Mouse (Mus musculus) hindbrain, postnatal 0 days (tissue): ENCODE measurements at regions not wholly inside any gene's neighbourhood (a gene's known extent, or its start where the extent isn't known, plus 50 kb on each side); places are given as distances from the start of the nearest gene placed in this dataset.

Experiments
- ATAC-seq: fragments of 200-750 bp; cut with Nextera tagmentation; 2 replicates; pipeline ENCODE4 v1.8.0; 2017; ENCODE audit warnings: mild to moderate bottlenecking, moderate TSS enrichment, moderate library complexity
- DNase-seq: peaks from one replicate; pipeline ENCODE4 v3.0.0-alpha.2; 2015; ENCODE audit warnings: low spot score
- H3K27ac ChIP-seq: fragments of 300-500 bp; sonication (generic); 2 replicates; pipeline ENCODE4 v1.5.1; 2014; ENCODE audit warnings: mild to moderate bottlenecking
- H3K27me3 ChIP-seq: fragments of 300-500 bp; sonication (generic); 2 replicates; pipeline ENCODE4 v1.6.1; 2014; ENCODE audit warnings: low read length, mixed read lengths; ENCODE audit not compliant: insufficient read depth
- H3K36me3 ChIP-seq: fragments of 300-500 bp; sonication (generic); 2 replicates; pipeline ENCODE4 v1.6.1; 2014; ENCODE audit warnings: low read length, mixed read lengths; ENCODE audit not compliant: insufficient read depth
- H3K4me1 ChIP-seq: fragments of 300-500 bp; sonication (generic); 2 replicates; pipeline ENCODE4 v1.6.1; 2014; ENCODE audit warnings: antibody characterized with exemption, low read length, mixed read lengths; ENCODE audit not compliant: insufficient read depth
- H3K4me2 ChIP-seq: fragments of 300-500 bp; sonication (generic); 2 replicates; pipeline ENCODE4 v1.6.1; 2014; ENCODE audit warnings: low read depth, mild to moderate bottlenecking, low read length, moderate library complexity, mixed read lengths
- H3K4me3 ChIP-seq: fragments of 300-500 bp; sonication (generic); 2 replicates; pipeline ENCODE4 v1.5.1; 2014; ENCODE audit warnings: low read length
- H3K9ac ChIP-seq: fragments of 300-500 bp; sonication (generic); replicated peaks from 2 replicates; pipeline ENCODE4 v1.6.1; 2014; ENCODE audit warnings: mild to moderate bottlenecking, low read length, moderate library complexity, mixed read lengths
- H3K9me3 ChIP-seq: fragments of 300-500 bp; sonication (generic); 2 replicates; pipeline ENCODE4 v1.6.1; 2016; ENCODE audit warnings: low read length, mixed read lengths
- CTCF ChIP-seq: IDR thresholded peaks from 2 replicates; pipeline ENCODE4 v1.5.1; 2016; ENCODE audit warnings: antibody characterized with exemption, control low read depth, low read depth
- WGBS: fragments of 180-500 bp; shearing (Covaris S2); extraction: QIAGEN DNeasy Blood & Tissue Kit; methylation state at CpG from one replicate; pipeline ENCODE4 v1.1.7; 2014; 5-methylcytosine and 5-hydroxymethylcytosine counted together

DNA sequence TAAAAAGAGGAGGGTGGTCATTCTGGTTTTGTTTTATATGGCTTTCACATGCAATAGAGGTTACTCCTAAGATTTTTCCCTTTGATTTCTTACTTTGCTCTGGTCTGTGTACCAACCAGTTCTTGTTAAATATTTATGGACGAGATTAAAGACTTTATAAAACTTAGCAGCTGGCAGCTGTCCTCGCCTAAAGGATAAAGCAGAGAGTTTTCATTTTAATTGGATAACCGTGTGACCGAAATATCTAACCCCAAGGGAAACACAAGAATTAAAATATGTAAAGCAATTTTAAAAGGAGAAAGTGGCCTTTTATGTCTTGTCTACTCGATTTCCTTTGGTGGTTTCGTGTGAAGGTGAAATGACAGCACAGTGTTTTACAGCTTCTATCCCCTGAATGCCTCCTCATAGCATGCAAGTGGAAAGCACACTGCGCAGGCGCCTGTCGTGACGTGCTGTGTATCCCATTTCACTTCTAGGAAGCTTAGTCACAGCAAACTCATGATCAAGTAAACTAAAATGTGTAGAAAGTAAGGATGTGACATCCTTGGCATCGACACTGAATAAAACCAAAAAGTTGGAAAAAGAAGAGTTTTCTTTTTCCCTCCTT lies 167.4 kb upstream of the Ddx18 start:
- Histone ChIP-seq H3K4me1 (no peaks in the 10 kb centered on the region), H3K4me3 (no peak overlapping the region), H3K27ac (no peak overlapping the region), H3K9me3 (no peaks in the 10 kb centered on the region), H3K27me3 (no peaks in the 10 kb centered on the region), H3K9ac (no peak overlapping the region), H3K4me2 (no peak overlapping the region), H3K36me3 (no peaks in the 10 kb centered on the region)
- no peak for TF ChIP-seq CTCF
- DNase-seq (peak; percentile 10), ATAC-seq (0 out of 2 replicates have a peak, but pooled peaks have one; percentile 12)
- 64% methylated on average over 11 of the region's 11 CpGs for WGBS

DNA sequence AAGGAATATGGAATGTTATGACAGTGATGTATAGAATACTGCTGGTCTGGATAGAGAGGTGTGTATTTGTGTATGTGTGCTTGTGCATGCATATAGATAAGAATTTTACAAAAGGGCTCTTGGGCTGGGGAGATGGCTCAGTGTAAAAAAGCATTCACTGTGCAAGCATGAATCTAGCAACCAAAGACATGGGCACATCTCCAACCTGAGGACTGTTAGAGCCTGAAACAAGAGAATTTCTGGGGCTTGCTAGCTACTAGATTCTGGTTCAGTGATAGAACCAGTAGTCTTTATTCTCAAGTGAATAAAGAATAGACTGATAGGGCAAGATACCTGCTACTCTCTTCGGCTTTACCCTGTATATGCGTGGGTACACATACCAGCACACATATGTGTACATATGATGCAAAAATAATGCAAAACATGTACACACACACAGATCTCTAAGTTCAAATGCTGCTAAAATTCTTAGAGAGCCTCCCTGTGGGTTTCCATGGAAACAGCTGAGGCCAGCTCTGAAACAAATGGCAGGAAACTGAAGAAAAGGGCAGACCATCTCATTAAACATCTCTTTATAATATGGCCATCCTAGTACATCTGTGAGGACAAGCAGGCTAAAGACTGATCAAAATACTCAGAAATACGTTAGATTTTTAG lies 166.8 kb upstream of the Ddx18 start:
- Histone ChIP-seq H3K36me3 (no peaks in the 10 kb centered on the region), H3K27me3 (no peaks in the 10 kb centered on the region), H3K4me2 (no peak overlapping the region), H3K9ac (no peak overlapping the region), H3K27ac (peak overlapping the region; percentile 41; the same call in 1 of the 2 replicates), H3K4me3 (no peak overlapping the region), H3K4me1 (no peaks in the 10 kb centered on the region), H3K9me3 (no peaks in the 10 kb centered on the region)
- ATAC-seq (peak; percentile 18; the same call in 1 of the 2 replicates), DNase-seq (peak; percentile 33)
- 66% methylated on average over 3 of the region's 3 CpGs for WGBS
- no peak for TF ChIP-seq CTCF

DNA sequence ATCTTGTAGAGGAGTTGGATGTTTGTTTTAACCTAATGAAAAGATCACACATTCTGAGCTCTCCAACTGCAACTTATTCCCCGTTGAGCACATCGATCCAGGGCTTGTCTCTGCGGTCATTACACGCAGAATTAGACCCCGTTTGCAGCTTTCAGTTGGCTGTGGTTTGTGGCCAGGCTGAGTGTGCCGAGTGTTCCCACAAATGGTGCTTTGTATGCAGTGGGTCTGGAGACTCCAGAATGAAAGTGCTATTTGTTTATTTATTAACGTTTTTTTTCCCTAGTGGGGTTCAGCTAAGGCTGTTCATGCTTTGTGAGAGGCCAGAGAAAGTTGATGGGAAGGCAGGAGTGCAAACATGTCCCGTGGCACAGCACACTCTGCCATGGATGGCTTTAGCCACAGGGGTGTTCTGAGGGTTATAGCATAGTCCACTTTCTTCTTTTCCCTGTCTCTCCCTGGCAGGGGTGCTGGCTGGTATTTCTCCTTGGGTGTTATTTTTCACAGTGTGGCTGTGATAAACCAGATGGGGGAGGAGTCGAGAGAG lies 141.6 kb upstream of the Ddx18 start:
- H3K27me3 ChIP-seq: no peaks in the 10 kb centered on the region
- no peaks in the 10 kb centered on the region for H3K9me3 ChIP-seq
- H3K36me3 ChIP-seq: no peaks in the 10 kb centered on the region
- DNase-seq (no peak), ATAC-seq (peak; percentile 27; the same call in 1 of the 2 replicates)
- H3K4me1 ChIP-seq: no peaks in the 10 kb centered on the region
- no peak overlapping the region for H3K4me3 ChIP-seq
- no peak overlapping the region for H3K4me2 ChIP-seq
- 60% methylated on average over 9 of the region's 9 CpGs for WGBS
- no peak overlapping the region for H3K27ac ChIP-seq
- TF ChIP-seq CTCF: no peak
- no peak overlapping the region for H3K9ac ChIP-seq

DNA sequence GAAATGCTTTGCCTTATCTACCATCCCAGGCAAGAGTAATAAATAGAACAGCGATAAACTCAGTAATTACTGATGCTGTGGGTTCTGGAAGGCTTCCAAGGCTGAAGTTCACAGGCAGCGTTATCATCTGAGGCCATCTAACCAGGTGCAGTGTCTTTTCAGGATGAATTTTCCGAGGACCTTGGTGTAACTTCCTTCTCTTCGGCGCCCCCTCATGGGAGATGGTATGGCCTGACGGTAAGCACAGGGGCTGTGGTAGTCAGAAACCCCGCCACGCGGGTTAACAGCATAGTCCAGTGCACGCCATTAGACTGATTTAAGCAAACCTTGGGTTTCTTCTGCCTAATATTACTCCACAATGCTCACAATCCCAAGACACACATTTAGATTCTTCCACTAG lies 140.5 kb upstream of the Ddx18 start:
- no peak overlapping the region for H3K4me3 ChIP-seq
- H3K9me3 ChIP-seq: no peaks in the 10 kb centered on the region

DNA sequence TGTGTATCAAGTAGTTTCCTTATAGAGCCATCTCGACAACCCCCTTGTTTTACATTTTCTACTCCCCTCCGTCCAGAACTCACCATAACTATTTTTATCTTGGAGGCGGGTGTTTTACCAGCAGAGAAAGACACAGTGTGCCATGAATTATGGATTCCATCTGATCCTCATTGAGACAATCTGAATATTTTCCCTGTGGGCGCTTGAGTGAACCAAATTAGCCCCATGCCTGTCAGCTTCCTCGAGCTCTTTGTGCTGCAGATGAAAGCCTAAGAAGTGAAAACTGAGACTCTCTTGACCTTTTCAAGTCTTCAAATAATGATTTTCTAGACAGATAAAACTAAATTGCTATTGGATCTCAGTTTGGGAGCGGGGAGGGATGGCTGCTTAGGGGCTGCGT lies 134.0 kb upstream of the Ddx18 start:
- no peak for ATAC-seq
- WGBS: 51% methylated on average over 7 of the region's 7 CpGs

More for the DNA sequence above, 140.5 kb upstream of the Ddx18 start:
- Histone ChIP-seq H3K9ac (no peak overlapping the region), H3K27ac (no peak overlapping the region), H3K36me3 (no peaks in the 10 kb centered on the region), H3K4me1 (no peaks in the 10 kb centered on the region), H3K27me3 (no peaks in the 10 kb centered on the region), H3K4me2 (no peak overlapping the region)
- no peak for ATAC-seq
- WGBS: 74% methylated on average over 10 of the region's 10 CpGs
- no peak for TF ChIP-seq CTCF
- DNase-seq: no peak

DNA sequence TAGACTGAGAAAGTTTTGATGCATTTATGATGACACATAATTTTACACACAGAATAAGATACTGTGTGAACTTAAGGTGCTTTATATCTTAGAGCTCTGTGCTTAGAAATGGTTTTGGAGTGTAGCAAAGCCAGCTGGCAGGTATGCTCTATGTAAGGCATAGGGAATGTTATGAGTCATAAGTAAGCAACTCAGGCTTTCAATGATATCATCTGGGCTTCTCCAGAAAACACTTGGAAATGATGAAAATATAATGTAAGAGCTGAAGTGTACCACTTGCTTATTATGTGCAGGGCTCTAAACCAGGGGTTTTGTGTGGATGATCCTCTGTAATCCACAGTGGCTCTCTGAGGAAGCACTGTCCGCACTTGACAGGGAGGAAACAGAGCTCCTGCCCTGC lies 86.1 kb upstream of the Ddx18 start:
- H3K4me3 ChIP-seq: no peak overlapping the region
- H3K27ac ChIP-seq: no peak overlapping the region
- no peak overlapping the region for H3K9ac ChIP-seq
- DNase-seq (no peak), ATAC-seq (no peak)
- no peak for TF ChIP-seq CTCF
- no peaks in the 10 kb centered on the region for H3K4me1 ChIP-seq
- H3K36me3 ChIP-seq: no peaks in the 10 kb centered on the region
- no peak overlapping the region for H3K4me2 ChIP-seq
- H3K9me3 ChIP-seq: no peaks in the 10 kb centered on the region
- H3K27me3 ChIP-seq: no peaks in the 10 kb centered on the region
- 94% methylated on average over 1 of the region's 1 CpGs for WGBS

More for the DNA sequence above, 134.0 kb upstream of the Ddx18 start:
- no peak overlapping the region for H3K9ac ChIP-seq
- no peaks in the 10 kb centered on the region for H3K9me3 ChIP-seq
- H3K27ac ChIP-seq: no peak overlapping the region
- H3K4me2 ChIP-seq: no peak overlapping the region
- DNase-seq: peak; percentile 15
- no peak for TF ChIP-seq CTCF
- no peaks in the 10 kb centered on the region for H3K4me1 ChIP-seq
- H3K36me3 ChIP-seq: no peaks in the 10 kb centered on the region
- no peak overlapping the region for H3K4me3 ChIP-seq
- no peaks in the 10 kb centered on the region for H3K27me3 ChIP-seq

DNA sequence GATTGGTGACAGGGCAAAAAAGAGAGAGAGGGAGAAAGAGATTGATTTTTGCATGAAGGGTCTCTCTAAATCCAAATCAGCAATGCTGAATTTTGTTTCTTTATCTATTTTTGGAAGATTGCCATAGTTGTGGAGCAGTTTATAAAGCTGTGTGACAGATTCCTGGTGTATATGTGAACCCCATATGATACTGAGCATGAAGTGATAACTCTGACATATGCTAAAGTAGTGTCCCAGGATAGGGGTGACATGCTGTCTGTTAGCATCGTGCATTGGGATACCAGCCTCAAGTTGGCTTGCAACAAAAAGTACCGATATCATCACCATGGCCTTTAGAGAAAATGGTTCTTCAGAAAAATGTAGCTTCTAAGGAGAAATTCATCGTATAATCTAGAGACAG lies 82.3 kb upstream of the Ddx18 start:
- Histone ChIP-seq H3K4me3 (no peak overlapping the region), H3K4me2 (no peak overlapping the region), H3K27me3 (no peaks in the 10 kb centered on the region), H3K27ac (no peak overlapping the region), H3K36me3 (no peaks in the 10 kb centered on the region), H3K9me3 (no peaks in the 10 kb centered on the region), H3K9ac (no peak overlapping the region), H3K4me1 (no peaks in the 10 kb centered on the region)
- DNase-seq: no peak
- ATAC-seq: no peak
- TF ChIP-seq CTCF: no peak
- WGBS: 90% methylated on average over 3 of the region's 3 CpGs
